Mouse (Mus musculus) myocyte (in vitro differentiated cells): ENCODE measurements around the gene Zswim3.

Experiments used
- CEBPB ChIP-seq: IDR thresholded peaks from 2 replicates; pipeline ENCODE4 v1.6.1; 2011; ENCODE audit warnings: mild to moderate bottlenecking, moderate library complexity; ENCODE audit not compliant: poor library complexity, insufficient read depth, severe bottlenecking
- E2F4 ChIP-seq: IDR thresholded peaks from one replicate; pipeline ENCODE4 v1.6.1; 2011; ENCODE audit warnings: mild to moderate bottlenecking, control low read depth, moderate library complexity; ENCODE audit not compliant: insufficient read depth
- MAX ChIP-seq: IDR thresholded peaks from one replicate; pipeline ENCODE4 v1.6.1; 2011; ENCODE audit warnings: low read depth, mild to moderate bottlenecking, control low read depth
- MYOD1 ChIP-seq, 3 experiments: IDR thresholded peaks; one replicate each; pipeline ENCODE4 v1.6.1; 2011; ENCODE audit warnings: control low read depth in 2 of 3, low read depth in 2 of 3, mild to moderate bottlenecking in 2 of 3, moderate library complexity in 1 of 3; ENCODE audit not compliant: insufficient read length in 2 of 3, control insufficient read depth in 1 of 3
- MYOG ChIP-seq, 3 experiments: IDR thresholded peaks; one replicate each; pipeline ENCODE4 v1.6.1; 2011; ENCODE audit warnings: control low read depth in 2 of 3, low read depth in 2 of 3, mild to moderate bottlenecking in 2 of 3; ENCODE audit not compliant: insufficient read length in 2 of 3, control insufficient read depth in 1 of 3, insufficient read depth in 1 of 3
- POLR2A ChIP-seq: IDR thresholded peaks from one replicate; pipeline ENCODE4 v1.6.1; 2011; ENCODE audit warnings: low read depth, mild to moderate bottlenecking, control low read depth, moderate library complexity; ENCODE audit not compliant: insufficient read length
- POLR2AphosphoS2 ChIP-seq: IDR thresholded peaks from one replicate; pipeline ENCODE4 v1.6.1; 2011; ENCODE audit warnings: low read depth, control low read depth; ENCODE audit not compliant: insufficient read length
- REST ChIP-seq: IDR thresholded peaks from one replicate; pipeline ENCODE4 v1.6.1; 2011; ENCODE audit warnings: mild to moderate bottlenecking, control low read depth, moderate library complexity; ENCODE audit not compliant: insufficient read depth, insufficient read length
- SRF ChIP-seq: IDR thresholded peaks from one replicate; pipeline ENCODE4 v1.6.1; 2011; ENCODE audit warnings: low read depth; ENCODE audit not compliant: control insufficient read depth, insufficient read length
- TCF12 ChIP-seq: IDR thresholded peaks from one replicate; pipeline ENCODE4 v1.6.1; 2011; ENCODE audit warnings: mild to moderate bottlenecking, control low read depth; ENCODE audit not compliant: poor library complexity, insufficient read depth, severe bottlenecking
- USF1 ChIP-seq: IDR thresholded peaks from one replicate; pipeline ENCODE4 v1.6.1; 2011; ENCODE audit warnings: low read depth, mild to moderate bottlenecking, control low read depth, moderate library complexity

- no peak for TF ChIP-seq POLR2A
- no peak for TF ChIP-seq USF1
- no peak for TF ChIP-seq CEBPB
- no peak for TF ChIP-seq MYOD1 (IDR thresholded peaks at IDR 0.05; ENCODE audit: control insufficient read depth in 1 of 3, insufficient read length in 2 of 3, low read depth in 2 of 3)
- no peak for TF ChIP-seq POLR2AphosphoS2
- TF ChIP-seq E2F4 = no peak
- TF ChIP-seq SRF = no peak
- TF ChIP-seq MAX = no peak
- no peak for TF ChIP-seq MYOG (IDR thresholded peaks at IDR 0.05; ENCODE audit: control insufficient read depth in 1 of 3, insufficient read depth in 1 of 3, insufficient read length in 2 of 3, low read depth in 2 of 3)
- no peak for TF ChIP-seq TCF12
- TF ChIP-seq REST = no peak
These were observed 27.3 kb downstream of the Zswim3 start for GRCm38 (mm10) chr2:164832032-164832747.
